Comparison of ENCODE assay signal across 17 mouse cellular contexts in genomic region chr14:27628701-27629100, GRCm38 (mm10). TPM values are rescaled to one million over a fixed set of nuclear protein-coding genes. Genes with fewer than 3 reads are reported as not detected.
"Had no signal": no experiment of that assay in that cellular context is flagged by ENCODE, and none has a peak within 500 bp of the region (broad histone marks: within the 10 kb centered on the region; RNA-seq: fewer than 3 reads in every experiment).

No protein-coding gene starts in this region.

- ATAC-seq: intestine, embryonic 16.5 days; liver, embryonic 12.5 days had no signal

- DNase-seq: gastrocnemius, postnatal 14 days; gastrocnemius, postnatal 36 days; heart, adult 18-20 months; heart, postnatal 10 days; heart, postnatal 36 days; kidney, adult 11 months; kidney, adult 8-10 months; kidney, postnatal 10 days; kidney, postnatal 25 days; kidney, postnatal 4 days; layer of hippocampus, adult 9-11 months; layer of hippocampus, postnatal 36 days; left cerebral cortex, postnatal 4 days had no signal

- H3K27me3 ChIP-seq: hindbrain, embryonic 15.5 days had no signal

RNA-seq across cellular contexts. Expression of gene Erc2, which starts 6.5 kb away (rescaled TPM):
- total RNA-seq: hematopoietic stem cell, adult 5-6 weeks had no signal
